Mouse (Mus musculus) intestine, embryonic 15.5 days (tissue): ENCODE data around the gene Elob. TPM values are rescaled to one million over a fixed set of nuclear protein-coding genes. Genes with fewer than 3 reads are reported as not detected.

ENCODE experiments used
- ATAC-seq: fragments of 200-750 bp; cut with Nextera tagmentation; 2 replicates; pipeline ENCODE4 v1.8.0; 2017; ENCODE audit warnings: moderate TSS enrichment, moderate library complexity
- H3K27ac ChIP-seq: fragments of 300-500 bp; sonication (generic); 2 replicates; pipeline ENCODE4 v1.5.1; 2015; ENCODE audit warnings: mild to moderate bottlenecking, inconsistent platforms
- H3K27me3 ChIP-seq: fragments of 300-500 bp; sonication (generic); replicated peaks from 2 replicates; pipeline ENCODE4 v1.6.1; 2015; ENCODE audit warnings: inconsistent platforms
- H3K36me3 ChIP-seq: fragments of 300-500 bp; sonication (generic); 2 replicates; pipeline ENCODE4 v1.6.1; 2015; ENCODE audit warnings: inconsistent platforms
- H3K4me1 ChIP-seq: fragments of 300-500 bp; sonication (generic); replicated peaks from 2 replicates; pipeline ENCODE4 v1.6.1; 2015; ENCODE audit warnings: inconsistent platforms
- H3K4me2 ChIP-seq: fragments of 300-500 bp; sonication (generic); replicated peaks from 2 replicates; pipeline ENCODE4 v1.6.1; 2015; ENCODE audit warnings: mild to moderate bottlenecking, inconsistent platforms
- H3K4me3 ChIP-seq: fragments of 300-500 bp; sonication (generic); replicated peaks from 2 replicates; pipeline ENCODE4 v1.5.1; 2015; ENCODE audit warnings: inconsistent platforms
- H3K9ac ChIP-seq: fragments of 300-500 bp; sonication (generic); 2 replicates; pipeline ENCODE4 v1.6.1; 2015; ENCODE audit warnings: inconsistent platforms
- H3K9me3 ChIP-seq: fragments of 300-500 bp; sonication (generic); 2 replicates; pipeline ENCODE4 v1.6.1; 2016; ENCODE audit warnings: inconsistent platforms
- WGBS: fragments of 180-500 bp; shearing (Covaris S2); methylation state at CpG from one replicate; pipeline ENCODE4 v1.1.7; 2015; 5-methylcytosine and 5-hydroxymethylcytosine counted together
- polyA plus RNA-seq: library from polyadenylated mRNA; unstranded; fragments of >200 nt; fragmentation: Nextera tagmentation; extraction: Ambion mirVana; gene quantifications from 2 replicates; pipeline ENCODE4 v1.2.1, GENCODE M21; 2015

Gene Elob
- polyA plus RNA-seq, 1 experiment from 2014 or later = 939 TPM

- peaks cover 86% of the 10 kb centered on the region for H3K36me3 ChIP-seq
- H3K27me3 ChIP-seq = no peaks in the 10 kb centered on the region
- no peak overlapping the region for H3K4me2 ChIP-seq
- no peak overlapping the region for H3K27ac ChIP-seq
- WGBS = 59% methylated on average over 6 of the region's 6 CpGs
- no peaks in the 10 kb centered on the region; the same call in 1 of the 2 replicates for H3K4me1 ChIP-seq
- ATAC-seq = no peak
- peaks cover 5% of the 10 kb centered on the region; the same call in 1 of the 2 replicates for H3K9me3 ChIP-seq
- H3K4me3 ChIP-seq = no peak overlapping the region
- no peak overlapping the region for H3K9ac ChIP-seq
These were observed 6.8 kb downstream of the Elob start for GRCm38 (mm10) chr17:23822094-23822493.

GRCm38 (mm10) chr17:23820731-23821130 is 8.2 kb downstream of the Elob start:
- H3K27me3 ChIP-seq = no peaks in the 10 kb centered on the region
- peaks cover 92% of the 10 kb centered on the region for H3K36me3 ChIP-seq
- no peaks in the 10 kb centered on the region for H3K4me1 ChIP-seq
- H3K4me3 ChIP-seq = no peak overlapping the region
- no peak overlapping the region for H3K27ac ChIP-seq
- no peak overlapping the region for H3K4me2 ChIP-seq
- H3K9me3 ChIP-seq = peaks cover 5% of the 10 kb centered on the region; the same call in 1 of the 2 replicates
- no peak overlapping the region for H3K9ac ChIP-seq
- WGBS = 97% methylated on average over 5 of the region's 5 CpGs
- no peak for ATAC-seq

DNA sequence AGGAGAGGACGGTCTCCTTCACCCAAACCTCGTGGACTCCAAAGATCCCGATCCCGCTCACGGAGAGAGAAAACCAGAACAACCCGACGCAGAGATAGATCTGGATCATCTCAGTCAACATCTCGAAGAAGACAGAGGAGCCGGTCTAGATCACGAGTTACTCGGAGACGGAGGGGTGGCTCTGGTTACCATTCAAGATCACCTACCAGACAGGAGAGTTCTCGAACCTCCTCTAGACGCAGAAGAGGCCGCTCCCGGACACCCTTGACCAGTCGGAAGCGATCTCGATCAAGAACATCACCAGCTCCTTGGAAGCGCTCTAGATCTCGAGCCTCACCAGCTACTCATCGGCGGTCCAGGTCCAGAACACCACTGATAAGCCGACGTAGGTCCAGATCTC is 9.7 kb downstream of the Elob start:
- no peak overlapping the region for H3K4me2 ChIP-seq
- no peak overlapping the region for H3K4me3 ChIP-seq
- H3K9ac ChIP-seq = no peak overlapping the region
- H3K36me3 ChIP-seq = peaks cover 93% of the 10 kb centered on the region
- H3K27ac ChIP-seq = no peak overlapping the region
- WGBS = 97% methylated on average over 25 of the region's 25 CpGs
- no peaks in the 10 kb centered on the region for H3K27me3 ChIP-seq
- no peaks in the 10 kb centered on the region for H3K4me1 ChIP-seq
- ATAC-seq = no peak
- H3K9me3 ChIP-seq = peaks cover 5% of the 10 kb centered on the region; the same call in 1 of the 2 replicates

DNA sequence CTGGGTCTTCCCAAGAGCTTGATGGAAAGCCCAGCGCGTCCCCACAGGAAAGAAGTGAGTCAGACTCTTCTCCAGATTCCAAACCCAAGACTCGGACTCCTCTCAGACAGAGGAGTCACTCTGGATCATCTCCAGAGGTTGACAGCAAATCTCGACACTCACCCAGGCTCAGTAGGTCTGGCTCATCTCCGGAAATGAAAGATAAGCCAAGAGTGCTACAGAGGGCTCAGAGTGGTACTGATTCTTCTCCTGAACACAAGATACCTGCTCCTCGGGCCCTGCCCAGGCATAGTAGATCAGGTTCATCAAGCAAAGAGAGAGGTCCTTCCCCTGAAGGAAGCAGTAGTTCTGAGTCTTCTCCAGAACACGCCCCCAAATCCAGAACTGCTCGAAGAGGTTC is 10.4 kb downstream of the Elob start:
- no peak overlapping the region for H3K9ac ChIP-seq
- no peaks in the 10 kb centered on the region for H3K27me3 ChIP-seq
- no peak overlapping the region for H3K27ac ChIP-seq
- peaks cover 5% of the 10 kb centered on the region; the same call in 1 of the 2 replicates for H3K9me3 ChIP-seq
- no peak for ATAC-seq
- peaks cover 93% of the 10 kb centered on the region for H3K36me3 ChIP-seq
- no peak overlapping the region for H3K4me3 ChIP-seq
- WGBS = 94% methylated on average over 8 of the region's 8 CpGs
- no peak overlapping the region for H3K4me2 ChIP-seq
- no peaks in the 10 kb centered on the region for H3K4me1 ChIP-seq

DNA sequence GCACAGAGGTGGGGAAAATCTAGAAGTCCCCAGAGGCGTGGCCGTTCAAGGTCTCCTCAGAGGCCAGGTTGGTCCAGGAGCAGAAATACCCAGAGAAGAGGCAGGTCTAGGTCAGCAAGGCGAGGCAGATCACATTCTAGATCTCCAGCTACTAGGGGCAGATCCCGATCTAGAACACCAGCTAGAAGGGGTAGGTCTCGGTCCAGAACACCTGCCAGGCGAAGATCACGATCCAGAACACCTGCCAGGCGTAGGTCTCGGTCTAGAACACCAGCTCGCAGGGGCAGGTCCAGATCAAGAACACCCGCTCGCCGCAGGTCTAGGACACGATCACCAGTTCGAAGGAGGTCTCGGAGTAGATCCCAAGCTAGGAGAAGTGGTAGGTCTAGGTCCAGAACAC is 13.3 kb downstream of the Elob start:
- Histone ChIP-seq H3K4me1 (no peaks in the 10 kb centered on the region), H3K9me3 (peaks cover 5% of the 10 kb centered on the region; the same call in 1 of the 2 replicates), H3K36me3 (peaks cover 83% of the 10 kb centered on the region), H3K9ac (no peak overlapping the region), H3K4me3 (no peak overlapping the region), H3K4me2 (no peak overlapping the region), H3K27me3 (no peaks in the 10 kb centered on the region), H3K27ac (no peak overlapping the region)
- 0 out of 2 replicates have a peak, but pooled peaks have one; percentile 38 for ATAC-seq
- 99% methylated on average over 16 of the region's 16 CpGs for WGBS

DNA sequence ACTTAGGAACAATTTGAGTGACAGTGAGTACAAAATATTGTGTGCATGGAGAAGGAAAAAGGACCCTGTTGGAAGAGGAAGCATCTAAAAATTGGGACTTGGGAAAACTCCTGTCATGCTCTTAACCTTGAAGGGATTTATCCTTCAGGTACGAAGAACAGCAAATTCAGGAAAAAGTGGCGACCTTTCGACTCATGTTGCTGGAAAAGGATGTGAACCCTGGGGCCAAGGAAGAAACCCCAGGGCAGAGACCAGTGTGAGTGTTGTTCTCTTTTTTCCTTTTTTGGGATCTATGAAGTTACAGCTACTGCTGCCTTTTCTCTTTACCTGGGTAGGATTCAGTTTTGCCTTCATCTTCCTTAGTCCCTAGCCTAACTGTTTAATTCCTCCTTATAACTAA is 21.0 kb downstream of the Elob start:
- H3K27me3 ChIP-seq = no peaks in the 10 kb centered on the region
- 88% methylated on average over 3 of the region's 3 CpGs for WGBS
- no peak overlapping the region for H3K4me3 ChIP-seq
- no peaks in the 10 kb centered on the region for H3K9me3 ChIP-seq
- H3K9ac ChIP-seq = no peak overlapping the region
- ATAC-seq = no peak
- H3K27ac ChIP-seq = no peak overlapping the region
- H3K36me3 ChIP-seq = peaks cover 37% of the 10 kb centered on the region
- H3K4me2 ChIP-seq = no peak overlapping the region
- peaks cover 18% of the 10 kb centered on the region for H3K4me1 ChIP-seq

- ATAC-seq = no peak
- Histone ChIP-seq H3K4me1 (peaks cover 18% of the 10 kb centered on the region), H3K27ac (no peak overlapping the region), H3K9ac (no peak overlapping the region), H3K27me3 (no peaks in the 10 kb centered on the region), H3K36me3 (peaks cover 29% of the 10 kb centered on the region), H3K4me3 (0 out of 2 replicates have a peak overlapping the region, but pooled peaks have one; percentile 9), H3K9me3 (no peaks in the 10 kb centered on the region), H3K4me2 (peak overlapping the region; percentile 41)
- WGBS = 75% methylated on average over 25 of the region's 25 CpGs
These were observed 22.1 kb downstream of the Elob start for GRCm38 (mm10) chr17:23806867-23807266.

DNA sequence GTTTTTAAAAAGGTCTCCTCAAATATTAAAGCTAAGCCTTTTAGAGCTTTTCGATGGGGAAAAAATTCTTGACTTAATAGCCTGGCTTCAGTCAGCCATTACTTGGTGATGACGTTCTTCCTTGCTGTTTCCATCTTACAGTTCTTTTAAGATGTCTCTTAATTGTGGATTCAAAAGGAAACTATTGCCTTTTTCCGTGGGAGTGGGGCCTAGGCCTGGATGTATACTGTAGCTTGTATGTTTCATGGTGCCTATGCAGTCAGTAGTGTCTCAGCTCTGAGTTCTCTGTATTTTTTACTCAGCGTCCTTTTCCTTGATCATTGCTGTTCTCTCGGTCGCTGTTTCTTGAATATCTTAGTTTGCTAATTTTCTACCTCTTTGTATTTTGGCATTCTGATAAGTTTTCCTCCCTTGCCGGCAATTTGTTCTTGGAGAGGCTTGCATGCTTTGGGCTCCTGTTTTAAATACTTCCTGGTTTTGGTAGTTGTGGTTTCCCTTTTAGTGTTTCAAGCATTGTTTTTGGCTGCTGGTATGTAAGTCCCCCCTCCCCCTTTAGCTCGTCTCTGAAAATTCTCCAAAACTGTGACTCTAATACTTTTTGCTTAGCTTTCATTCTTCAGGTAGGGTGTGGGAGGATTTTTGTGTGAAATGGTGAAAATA is 24.4 kb downstream of the Elob start:
- Histone ChIP-seq H3K4me1 (peaks cover 18% of the 10 kb centered on the region), H3K9me3 (no peaks in the 10 kb centered on the region), H3K36me3 (peaks cover 12% of the 10 kb centered on the region; the same call in 1 of the 2 replicates), H3K4me2 (peak overlapping the region; percentile 76), H3K27ac (no peak overlapping the region), H3K9ac (peak overlapping the region; percentile 96), H3K4me3 (peak overlapping the region; percentile 98), H3K27me3 (no peaks in the 10 kb centered on the region)
- ATAC-seq = no peak
- WGBS = 2% methylated on average over 8 of the region's 8 CpGs

GRCm38 (mm10) chr17:23803366-23804041 is 25.4 kb downstream of the Elob start:
- H3K27me3 ChIP-seq = no peaks in the 10 kb centered on the region
- peaks cover 18% of the 10 kb centered on the region for H3K4me1 ChIP-seq
- WGBS = under 1% methylated on average over 42 of the region's 83 CpGs
- peak; percentile 79 for ATAC-seq
- H3K9me3 ChIP-seq = no peaks in the 10 kb centered on the region
- peak overlapping the region; percentile 95 for H3K27ac ChIP-seq
- 0 out of 2 replicates have a peak, but pooled peaks cover 4% of the 10 kb centered on the region for H3K36me3 ChIP-seq
- peak overlapping the region; percentile 76 for H3K4me2 ChIP-seq
- peak overlapping the region; percentile 96 for H3K9ac ChIP-seq
- H3K4me3 ChIP-seq = peak overlapping the region; percentile 98

DNA sequence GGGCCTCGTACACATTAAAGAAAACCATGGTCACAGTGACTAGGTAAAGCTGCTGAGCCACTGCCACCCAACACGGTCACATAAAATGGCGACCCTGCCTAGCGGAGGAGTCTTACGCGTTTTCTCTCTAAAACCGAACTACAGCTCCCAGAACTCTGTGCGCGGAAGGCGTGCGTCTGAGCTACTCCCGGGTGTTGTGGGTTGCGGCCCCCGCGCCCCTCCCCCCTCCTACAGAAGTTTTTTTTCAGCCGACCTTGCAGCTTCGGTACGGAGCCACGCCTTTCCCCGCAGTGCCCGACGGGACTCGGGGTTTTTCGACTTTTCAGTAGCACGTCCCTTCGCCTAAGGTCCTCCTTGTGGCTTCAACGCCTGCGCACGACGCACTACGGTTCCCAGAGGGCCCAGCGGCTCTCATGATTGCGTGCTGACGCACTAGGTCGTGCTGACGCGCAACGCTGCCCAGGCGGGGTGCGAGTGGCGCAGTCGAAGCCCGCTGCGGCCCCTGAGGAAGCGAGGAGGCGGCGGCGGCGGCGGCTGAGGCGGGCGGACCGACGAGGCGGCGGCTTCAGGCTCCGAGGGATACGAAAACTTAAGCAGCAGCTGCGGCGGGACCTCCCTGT is 26.1 kb downstream of the Elob start:
- no peaks in the 10 kb centered on the region for H3K9me3 ChIP-seq
- peaks cover 18% of the 10 kb centered on the region for H3K4me1 ChIP-seq
- peak overlapping the region; percentile 96 for H3K9ac ChIP-seq
- peak overlapping the region; percentile 76 for H3K4me2 ChIP-seq
- H3K27ac ChIP-seq = peak overlapping the region; percentile 95
- peak overlapping the region; percentile 98 for H3K4me3 ChIP-seq
- no peaks in the 10 kb centered on the region for H3K27me3 ChIP-seq
- peak; percentile 99 for ATAC-seq
- 0 out of 2 replicates have a peak, but pooled peaks cover 4% of the 10 kb centered on the region for H3K36me3 ChIP-seq
- 0% methylated on average over 58 of the region's 60 CpGs for WGBS

- H3K27ac ChIP-seq = no peak overlapping the region
- WGBS = 92% methylated on average over 10 of the region's 10 CpGs
These were observed 27.3 kb downstream of the Elob start for GRCm38 (mm10) chr17:23801627-23802026.

DNA sequence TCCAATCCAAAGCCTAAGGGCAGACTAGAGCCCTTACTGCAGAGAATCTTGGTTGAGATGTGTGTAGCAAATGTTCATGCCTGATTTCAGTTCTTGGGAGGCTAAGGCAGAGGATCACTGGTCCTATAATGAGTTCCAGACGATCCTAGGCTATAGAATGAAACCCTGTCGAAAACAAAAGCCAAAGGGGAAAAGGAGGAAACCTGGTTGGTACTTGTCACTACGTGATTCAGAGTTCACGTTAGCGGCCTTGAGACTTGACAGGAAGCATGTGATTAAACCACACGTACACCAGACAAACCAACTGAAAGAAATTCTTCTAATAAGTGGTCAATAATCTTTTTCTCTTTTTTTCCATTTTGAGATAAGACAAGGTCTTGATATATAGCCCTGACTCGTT is 31.6 kb downstream of the Elob start:
- Histone ChIP-seq H3K27ac (no peak overlapping the region), H3K36me3 (no peaks in the 10 kb centered on the region), H3K4me2 (no peak overlapping the region), H3K9ac (no peak overlapping the region), H3K27me3 (no peaks in the 10 kb centered on the region), H3K4me1 (no peaks in the 10 kb centered on the region), H3K4me3 (no peak overlapping the region), H3K9me3 (no peaks in the 10 kb centered on the region)
- 73% methylated on average over 7 of the region's 7 CpGs for WGBS
- ATAC-seq = no peak

More at GRCm38 (mm10) chr17:23801627-23802026, 27.3 kb downstream of the Elob start:
- no peak for ATAC-seq
- Histone ChIP-seq H3K9ac (no peak overlapping the region), H3K27me3 (no peaks in the 10 kb centered on the region), H3K4me3 (no peak overlapping the region), H3K4me2 (no peak overlapping the region), H3K9me3 (no peaks in the 10 kb centered on the region), H3K36me3 (no peaks in the 10 kb centered on the region), H3K4me1 (peaks cover 11% of the 10 kb centered on the region)
